Mouse (Mus musculus) midbrain, embryonic 14.5 days (tissue): ENCODE data around the gene Rrm2. TPM values are rescaled to one million over a fixed set of nuclear protein-coding genes. Genes with fewer than 3 reads are reported as not detected.
"Not testable (repeated sequence)": the region's sequence is repeated elsewhere in the genome, so short reads cannot be mapped to it uniquely, and the experiment has no call there.

Experiments
- ATAC-seq: fragments of 200-750 bp; cut with Nextera tagmentation; 2 replicates; pipeline ENCODE4 v1.8.0; 2017; ENCODE audit warnings: moderate number of reproducible peaks, moderate library complexity; ENCODE audit not compliant: low FRiP score, low TSS enrichment
- DNase-seq: peaks from one replicate; pipeline ENCODE4 v3.0.0-alpha.2; 2015
- H3K27ac ChIP-seq: fragments of 300-500 bp; sonication (generic); replicated peaks from 2 replicates; pipeline ENCODE4 v1.5.1; 2014; ENCODE audit warnings: mild to moderate bottlenecking, low read depth, low read length, moderate library complexity
- H3K27me3 ChIP-seq: fragments of 300-500 bp; sonication (generic); 2 replicates; pipeline ENCODE4 v1.6.1; 2014; ENCODE audit warnings: low read length, control low read depth, mixed read lengths; ENCODE audit not compliant: control insufficient read depth, insufficient read depth
- H3K36me3 ChIP-seq: fragments of 300-500 bp; sonication (generic); 2 replicates; pipeline ENCODE4 v1.6.1; 2014; ENCODE audit warnings: low read length, control low read depth; ENCODE audit not compliant: control insufficient read depth, insufficient read depth
- H3K4me1 ChIP-seq: fragments of 300-500 bp; sonication (generic); 2 replicates; pipeline ENCODE4 v1.6.1; 2014; ENCODE audit warnings: mild to moderate bottlenecking, antibody characterized with exemption, low read length, control low read depth; ENCODE audit not compliant: control insufficient read depth, insufficient read depth
- H3K4me2 ChIP-seq: fragments of 300-500 bp; sonication (generic); 2 replicates; pipeline ENCODE4 v1.6.1; 2014; ENCODE audit warnings: mild to moderate bottlenecking, low read length, moderate library complexity
- H3K4me3 ChIP-seq: fragments of 300-500 bp; sonication (generic); replicated peaks from 2 replicates; pipeline ENCODE4 v1.5.1; 2014; ENCODE audit warnings: low read depth, low read length
- H3K9ac ChIP-seq: fragments of 300-500 bp; sonication (generic); replicated peaks from 2 replicates; pipeline ENCODE4 v1.6.1; 2014; ENCODE audit warnings: mild to moderate bottlenecking, low read length, moderate library complexity
- H3K9me3 ChIP-seq: fragments of 300-500 bp; sonication (generic); 2 replicates; pipeline ENCODE4 v1.6.1; 2016; ENCODE audit warnings: low read length, control low read depth, mixed read lengths; ENCODE audit not compliant: control insufficient read depth
- WGBS: fragments of 180-500 bp; shearing (Covaris S2); extraction: QIAGEN DNeasy Blood & Tissue Kit; methylation state at CpG from one replicate; pipeline ENCODE4 v1.1.7; 2014; 5-methylcytosine and 5-hydroxymethylcytosine counted together
- polyA plus RNA-seq: library from polyadenylated mRNA; unstranded; fragments of >200 nt; fragmentation: Nextera tagmentation; extraction: Ambion mirVana; gene quantifications from 2 replicates; pipeline ENCODE4 v1.2.1, GENCODE M21; 2014

Rrm2 gene
- polyA plus RNA-seq, 1 experiment from 2014 or later: 62.6 TPM

GRCm38 (mm10) chr12:24724369-24724768 lies 16.3 kb downstream of the Rrm2 start:
- ATAC-seq: peak; percentile 57; the same call in 1 of the 2 replicates
- Histone ChIP-seq H3K9me3 (peaks cover 4% of the 10 kb centered on the region), H3K4me2 (0 out of 2 replicates have a peak overlapping the region, but pooled peaks have one; percentile 17), H3K27me3 (no peaks in the 10 kb centered on the region), H3K4me1 (peaks cover 8% of the 10 kb centered on the region; the same call in 1 of the 2 replicates), H3K4me3 (no peak overlapping the region), H3K9ac (no peak overlapping the region), H3K27ac (no peak overlapping the region), H3K36me3 (no peaks in the 10 kb centered on the region)
- DNase-seq: peak; percentile 67
- WGBS: 12% methylated on average over 2 of the region's 2 CpGs

GRCm38 (mm10) chr12:24734828-24735394 lies 26.9 kb downstream of the Rrm2 start:
- peak; percentile 35 for DNase-seq
- H3K4me2 ChIP-seq: no peak overlapping the region
- H3K4me3 ChIP-seq: no peak overlapping the region
- H3K9me3 ChIP-seq: no peaks in the 10 kb centered on the region
- no peaks in the 10 kb centered on the region for H3K36me3 ChIP-seq
- no peaks in the 10 kb centered on the region for H3K27me3 ChIP-seq
- ATAC-seq: no peak
- 83% methylated on average over 13 of the region's 13 CpGs for WGBS
- H3K27ac ChIP-seq: no peak overlapping the region
- H3K9ac ChIP-seq: no peak overlapping the region
- H3K4me1 ChIP-seq: no peaks in the 10 kb centered on the region

- DNase-seq (no peak), ATAC-seq (no peak)
- H3K4me2 ChIP-seq: no peak overlapping the region
- no peaks in the 10 kb centered on the region for H3K9me3 ChIP-seq
- no peak overlapping the region for H3K9ac ChIP-seq
- no peak overlapping the region for H3K27ac ChIP-seq
- no peak overlapping the region for H3K4me3 ChIP-seq
- no peaks in the 10 kb centered on the region for H3K36me3 ChIP-seq
- WGBS: 70% methylated on average over 2 of the region's 2 CpGs
- H3K27me3 ChIP-seq: no peaks in the 10 kb centered on the region
- no peaks in the 10 kb centered on the region for H3K4me1 ChIP-seq
These were observed 28.9 kb downstream of the Rrm2 start for GRCm38 (mm10) chr12:24736956-24737355.

GRCm38 (mm10) chr12:24739963-24740362 lies 31.9 kb downstream of the Rrm2 start:
- H3K9me3 ChIP-seq: no peaks in the 10 kb centered on the region
- no peak overlapping the region for H3K4me3 ChIP-seq
- no peak overlapping the region for H3K9ac ChIP-seq
- H3K4me2 ChIP-seq: no peak overlapping the region
- ATAC-seq: no peak
- H3K4me1 ChIP-seq: no peaks in the 10 kb centered on the region
- WGBS: 78% methylated on average over 1 of the region's 1 CpGs
- no peak overlapping the region for H3K27ac ChIP-seq
- no peaks in the 10 kb centered on the region for H3K27me3 ChIP-seq
- no peak for DNase-seq
- no peaks in the 10 kb centered on the region for H3K36me3 ChIP-seq

- 67% methylated on average over 6 of the region's 6 CpGs for WGBS
- ATAC-seq, H3K9me3 ChIP-seq, H3K27ac ChIP-seq, H3K27me3 ChIP-seq, H3K9ac ChIP-seq, H3K4me2 ChIP-seq, H3K36me3 ChIP-seq, H3K4me1 ChIP-seq, H3K4me3 ChIP-seq, DNase-seq: not testable (repeated sequence)
These were observed 33.5 kb downstream of the Rrm2 start for GRCm38 (mm10) chr12:24741535-24741934.

GRCm38 (mm10) chr12:24744309-24744708 lies 36.3 kb downstream of the Rrm2 start:
- Histone ChIP-seq H3K4me3 (no peak overlapping the region), H3K9ac (no peak overlapping the region), H3K4me2 (no peak overlapping the region), H3K27ac (no peak overlapping the region), H3K36me3 (no peaks in the 10 kb centered on the region), H3K27me3 (no peaks in the 10 kb centered on the region), H3K9me3 (no peaks in the 10 kb centered on the region), H3K4me1 (peaks cover 5% of the 10 kb centered on the region; the same call in 1 of the 2 replicates)
- no peak for DNase-seq
- no peak for ATAC-seq
- WGBS: 27% methylated on average over 1 of the region's 1 CpGs

- H3K9ac ChIP-seq: no peak overlapping the region
- no peaks in the 10 kb centered on the region for H3K36me3 ChIP-seq
- no peaks in the 10 kb centered on the region for H3K27me3 ChIP-seq
- peak overlapping the region; percentile 57 for H3K27ac ChIP-seq
- ATAC-seq: no peak
- H3K9me3 ChIP-seq: no peaks in the 10 kb centered on the region
- DNase-seq: peak; percentile 33
- 44% methylated on average over 5 of the region's 5 CpGs for WGBS
- no peak overlapping the region for H3K4me2 ChIP-seq
- peaks cover 5% of the 10 kb centered on the region; the same call in 1 of the 2 replicates for H3K4me1 ChIP-seq
- H3K4me3 ChIP-seq: no peak overlapping the region
These were observed 38.7 kb downstream of the Rrm2 start for GRCm38 (mm10) chr12:24746579-24747296.

GRCm38 (mm10) chr12:24747297-24747696 lies 39.3 kb downstream of the Rrm2 start:
- no peaks in the 10 kb centered on the region for H3K9me3 ChIP-seq
- 57% methylated on average over 8 of the region's 8 CpGs for WGBS
- no peaks in the 10 kb centered on the region for H3K27me3 ChIP-seq
- no peak overlapping the region for H3K4me3 ChIP-seq
- no peak overlapping the region for H3K27ac ChIP-seq
- no peaks in the 10 kb centered on the region for H3K36me3 ChIP-seq
- H3K4me1 ChIP-seq: peaks cover 5% of the 10 kb centered on the region; the same call in 1 of the 2 replicates
- ATAC-seq: no peak
- H3K9ac ChIP-seq: no peak overlapping the region
- no peak for DNase-seq
- no peak overlapping the region for H3K4me2 ChIP-seq

- Histone ChIP-seq H3K27me3 (no peaks in the 10 kb centered on the region), H3K27ac (no peak overlapping the region), H3K9ac (no peak overlapping the region), H3K4me3 (no peak overlapping the region), H3K4me1 (peaks cover 5% of the 10 kb centered on the region; the same call in 1 of the 2 replicates), H3K36me3 (no peaks in the 10 kb centered on the region), H3K4me2 (no peak overlapping the region), H3K9me3 (no peaks in the 10 kb centered on the region)
- ATAC-seq (no peak), DNase-seq (no peak)
- WGBS: 96% methylated on average over 6 of the region's 6 CpGs
These were observed 42.5 kb downstream of the Rrm2 start for GRCm38 (mm10) chr12:24750521-24750920.
